ENCODE assay signal across 9 mouse cellular contexts in the genomic region with DNA sequence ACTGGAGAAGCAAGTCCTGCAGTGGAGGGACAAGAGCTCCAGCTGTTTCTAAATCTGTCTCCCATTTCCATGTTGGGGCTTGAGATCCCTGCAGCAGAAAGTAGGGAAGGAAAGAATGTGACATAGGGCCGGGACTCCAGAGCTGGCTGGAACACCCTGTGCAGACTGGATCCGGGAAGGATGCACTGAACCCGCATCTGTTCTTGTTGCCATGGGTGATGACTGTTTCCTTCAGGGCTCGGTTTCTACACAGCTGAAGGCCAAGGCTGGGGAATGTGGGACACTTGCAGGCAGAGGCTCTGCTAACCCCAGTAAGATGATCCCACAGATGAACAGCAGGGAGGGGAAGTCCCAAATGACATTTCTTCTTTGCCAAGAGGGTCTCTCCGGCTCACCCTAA. TPM values are rescaled to one million over a fixed set of nuclear protein-coding genes. Genes with fewer than 3 reads are reported as not detected.
DNase-seq lines count a peak whose midpoint lies in the region; ATAC-seq lines count a peak whose summit lies in the region.
"Had no signal": no experiment of that assay in that cellular context is flagged by ENCODE, and none has a peak within 500 bp of the region (broad histone marks: within the 10 kb centered on the region; RNA-seq: fewer than 3 reads in every experiment).

No protein-coding gene starts in this region.

- no peak overlapping the region for H3K4me3 ChIP-seq in heart, embryonic 16.5 days (ENCODE audit: low read length)
- no peak overlapping the region for H3K4me3 ChIP-seq in stomach, embryonic 15.5 days (replicated peaks)

- no peaks in the 10 kb centered on the region for H3K36me3 ChIP-seq in heart, embryonic 16.5 days (ENCODE audit: control insufficient read depth, insufficient read depth)
- H3K36me3 ChIP-seq in stomach, embryonic 15.5 days: no peaks in the 10 kb centered on the region

- 39% methylated on average over 5 of the region's 5 CpGs for WGBS in heart, embryonic 16.5 days
- 35% methylated on average over 5 of the region's 5 CpGs for WGBS in stomach, embryonic 15.5 days

- no peak overlapping the region for H3K9ac ChIP-seq in heart, embryonic 16.5 days (ENCODE audit: low read length)
- no peak overlapping the region for H3K9ac ChIP-seq in stomach, embryonic 15.5 days

- no peak overlapping the region for H3K4me2 ChIP-seq in heart, embryonic 16.5 days (ENCODE audit: low read depth, low read length)
- no peak overlapping the region for H3K4me2 ChIP-seq in stomach, embryonic 15.5 days

- DNase-seq in cerebellum, adult 9-10 months: peak; percentile 7
- DNase-seq in cerebellum, adult 11 months: no peak
- peak; percentile 15 to 36 for DNase-seq in lung, adult 18-20 months
- no peak for DNase-seq in lung, postnatal 4 days
- DNase-seq: B cell, adult 2 months had no signal

- peak; percentile 54 for ATAC-seq in heart, embryonic 16.5 days (replicated peaks; ENCODE audit: extremely low read depth, insufficient read depth, low FRiP score)
- peak; percentile 56; the same call in 1 of the 2 replicates for ATAC-seq in stomach, embryonic 15.5 days (ENCODE audit: insufficient read depth, low FRiP score, low read depth)
- ATAC-seq in megakaryocyte-erythroid progenitor cell, adult 5-6 weeks (replicated peaks; ENCODE audit: low FRiP score, low TSS enrichment, poor library complexity, severe bottlenecking): no peak
- ATAC-seq in megakaryocyte, adult 5-6 weeks (ENCODE audit: poor library complexity, severe bottlenecking): no peak

- H3K9me3 ChIP-seq in heart, embryonic 16.5 days (replicated peaks; ENCODE audit: control insufficient read depth, low read length): no peaks in the 10 kb centered on the region; the same call in 1 of the 2 replicates
- no peaks in the 10 kb centered on the region for H3K9me3 ChIP-seq in stomach, embryonic 15.5 days

- no peaks in the 10 kb centered on the region for H3K27me3 ChIP-seq in heart, embryonic 16.5 days (ENCODE audit: control insufficient read depth, insufficient read depth, low read length)
- H3K27me3 ChIP-seq in stomach, embryonic 15.5 days (replicated peaks): no peaks in the 10 kb centered on the region

- H3K27ac ChIP-seq in heart, embryonic 16.5 days (ENCODE audit: low read length): 0 out of 2 replicates have a peak overlapping the region, but pooled peaks have one; percentile 24
- peak overlapping the region; percentile 57; the same call in 1 of the 2 replicates for H3K27ac ChIP-seq in stomach, embryonic 15.5 days

- 0 out of 2 replicates have a peak, but pooled peaks cover 4% of the 10 kb centered on the region for H3K4me1 ChIP-seq in heart, embryonic 16.5 days (ENCODE audit: control insufficient read depth, insufficient read depth, low read length)
- peaks cover 5% of the 10 kb centered on the region; the same call in 1 of the 2 replicates for H3K4me1 ChIP-seq in stomach, embryonic 15.5 days

RNA-seq across cellular contexts. Expression of a gene that starts 11.2 kb away (rescaled TPM):
- 12.4 and 13.3 TPM in 2 replicates for polyA plus RNA-seq in heart, embryonic 16.5 days (2015; fragmentation: Nextera tagmentation; extraction: Ambion mirVana)
- 11.7 and 11.8 TPM in 2 replicates for polyA plus RNA-seq in stomach, embryonic 15.5 days (2015; fragmentation: Nextera tagmentation; extraction: Ambion mirVana)
- 2.3 and 4.8 TPM in 2 replicates for total RNA-seq in megakaryocyte-erythroid progenitor cell, adult 5-6 weeks (2014; fragmentation: Nextera tagmentation)
- total RNA-seq in megakaryocyte-erythroid progenitor cell, adult 5-6 weeks (2017): 0.69 and 0.94 TPM in 2 replicates
- 0.16 and 0.48 TPM in 2 replicates for total RNA-seq in megakaryocyte, adult 5-6 weeks (2015)
- total RNA-seq in megakaryocyte, adult 5-6 weeks (2017): 0.33 and 0.49 TPM in 2 replicates

RNA-seq across cellular contexts. Expression of a gene that starts 43.5 kb away (rescaled TPM):
- polyA plus RNA-seq in heart, embryonic 16.5 days (2015; fragmentation: Nextera tagmentation; extraction: Ambion mirVana): 9.7 and 11.3 TPM in 2 replicates
- 7.0 and 7.2 TPM in 2 replicates for polyA plus RNA-seq in stomach, embryonic 15.5 days (2015; fragmentation: Nextera tagmentation; extraction: Ambion mirVana)
- 0.52 and 0.67 TPM in 2 replicates for total RNA-seq in megakaryocyte-erythroid progenitor cell, adult 5-6 weeks (2014; fragmentation: Nextera tagmentation)
- total RNA-seq in megakaryocyte-erythroid progenitor cell, adult 5-6 weeks (2017): 0.70 and 2.7 TPM in 2 replicates
- 2.0 and 2.8 TPM in 2 replicates for total RNA-seq in megakaryocyte, adult 5-6 weeks (2015)
- 2.7 and 16.8 TPM in 2 replicates for total RNA-seq in megakaryocyte, adult 5-6 weeks (2017)

Comparison
In these comparisons a context has a peak if more than half of its experiments do, and no peak if none do; other contexts are left out.
1. DNase-seq: peak in cerebellum, adult 9-10 months (single experiment) and lung, adult 18-20 months (2 of 2); none in cerebellum, adult 11 months (single experiment) and lung, postnatal 4 days (0 of 2).
2. ATAC-seq: peak in heart, embryonic 16.5 days (single experiment) and stomach, embryonic 15.5 days (single experiment); none in megakaryocyte-erythroid progenitor cell, adult 5-6 weeks (single experiment) and megakaryocyte, adult 5-6 weeks (single experiment).